Mouse (Mus musculus) heart, postnatal 0 days (tissue): ENCODE data around the gene Fgf10.

Experiments used
- CTCF ChIP-seq: IDR thresholded peaks from 2 replicates; pipeline ENCODE4 v1.5.1; 2016; ENCODE audit warnings: antibody characterized with exemption, control low read depth, low read depth
- EP300 ChIP-seq: IDR thresholded peaks from 2 replicates; pipeline ENCODE4 v1.6.1; 2016; ENCODE audit warnings: antibody characterized with exemption, low read depth

- no peak for TF ChIP-seq CTCF
- no peak for TF ChIP-seq EP300
Observed at GRCm38 (mm10) chr13:118828604-118829381, 159.2 kb downstream of the Fgf10 start.
